ENCODE assay signal across 31 mouse cellular contexts in the genomic region with DNA sequence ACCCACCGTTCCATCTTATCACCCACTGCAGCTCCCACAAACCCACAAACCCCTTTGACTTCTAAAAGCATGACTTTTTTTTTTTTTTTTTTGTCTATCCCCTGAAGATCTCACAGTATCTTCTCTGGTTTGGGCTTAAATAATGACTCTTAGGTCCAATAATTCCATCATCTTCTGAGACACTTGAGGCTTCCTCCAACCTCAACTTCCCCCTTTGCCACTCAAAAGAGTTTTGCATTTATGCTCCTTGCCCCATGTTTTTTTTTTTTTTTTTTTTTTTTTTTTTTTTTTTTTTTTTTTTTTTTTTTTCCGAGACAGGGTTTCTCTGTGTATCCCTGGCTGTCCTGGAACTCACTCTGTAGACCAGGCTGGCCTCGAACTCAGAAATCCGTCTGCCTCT. TPM values are rescaled to one million over a fixed set of nuclear protein-coding genes. Genes with fewer than 3 reads are reported as not detected.
"Had no signal": no experiment of that assay in that cellular context is flagged by ENCODE, and none has a peak within 500 bp of the region (broad histone marks: within the 10 kb centered on the region; RNA-seq: fewer than 3 reads in every experiment).

No protein-coding gene starts in this region.

RNA-seq across cellular contexts. Expression of a gene that starts 3.1 kb away (rescaled TPM):
- total RNA-seq: gastrocnemius, adult 2 months; gastrocnemius, postnatal 25 days; layer of hippocampus, adult 2 months; layer of hippocampus, postnatal 25 days; left cerebral cortex, adult 2 months; left cerebral cortex, postnatal 36 days had no signal
- polyA plus RNA-seq: heart, embryonic 10.5 days; heart, embryonic 12.5 days; heart, embryonic 14.5 days; heart, embryonic 16.5 days; hindbrain, embryonic 10.5 days; hindbrain, embryonic 12.5 days; hindbrain, embryonic 14.5 days; hindbrain, embryonic 16.5 days; intestine, embryonic 15.5 days; kidney, embryonic 14.5 days; kidney, embryonic 16.5 days; limb, embryonic 10.5 days; limb, embryonic 12.5 days; limb, embryonic 14.5 days; liver, embryonic 12.5 days had no signal

RNA-seq across cellular contexts. Expression of a gene that starts 20.7 kb away (rescaled TPM):
- total RNA-seq: gastrocnemius, adult 2 months; gastrocnemius, postnatal 10 days; gastrocnemius, postnatal 25 days; gastrocnemius, postnatal 4 days; heart, adult 18-20 months; heart, adult 8-10 months; heart, postnatal 10 days; heart, postnatal 25 days; heart, postnatal 4 days; layer of hippocampus, adult 2 months; layer of hippocampus, postnatal 10 days; layer of hippocampus, postnatal 25 days; left cerebral cortex, adult 2 months; left cerebral cortex, postnatal 14 days; left cerebral cortex, postnatal 36 days had no signal
- polyA plus RNA-seq: heart, embryonic 10.5 days; heart, embryonic 12.5 days; heart, embryonic 14.5 days; heart, embryonic 16.5 days; hindbrain, embryonic 10.5 days; hindbrain, embryonic 12.5 days; hindbrain, embryonic 14.5 days; hindbrain, embryonic 16.5 days; inflammation-experienced regulatory T-cells, adult 6 months; intestine, embryonic 15.5 days; kidney, embryonic 14.5 days; kidney, embryonic 16.5 days; limb, embryonic 10.5 days; limb, embryonic 12.5 days; limb, embryonic 14.5 days; liver, embryonic 12.5 days had no signal

RNA-seq across cellular contexts. Expression of a gene that starts 30.7 kb away (rescaled TPM):
- total RNA-seq: gastrocnemius, adult 2 months; gastrocnemius, postnatal 10 days; gastrocnemius, postnatal 25 days; gastrocnemius, postnatal 4 days; heart, adult 18-20 months; heart, adult 8-10 months; heart, postnatal 10 days; heart, postnatal 25 days; heart, postnatal 4 days; layer of hippocampus, adult 2 months; layer of hippocampus, postnatal 10 days; layer of hippocampus, postnatal 25 days; left cerebral cortex, adult 2 months; left cerebral cortex, postnatal 14 days; left cerebral cortex, postnatal 36 days had no signal
- polyA plus RNA-seq: heart, embryonic 10.5 days; heart, embryonic 12.5 days; heart, embryonic 14.5 days; heart, embryonic 16.5 days; hindbrain, embryonic 10.5 days; hindbrain, embryonic 12.5 days; hindbrain, embryonic 14.5 days; hindbrain, embryonic 16.5 days; inflammation-experienced regulatory T-cells, adult 6 months; kidney, embryonic 14.5 days; kidney, embryonic 16.5 days; limb, embryonic 10.5 days; limb, embryonic 12.5 days; limb, embryonic 14.5 days; liver, embryonic 12.5 days had no signal

RNA-seq across cellular contexts. Expression of a gene that starts 51.3 kb away (rescaled TPM):
- total RNA-seq: gastrocnemius, adult 2 months; heart, postnatal 4 days; layer of hippocampus, postnatal 10 days; layer of hippocampus, postnatal 25 days; left cerebral cortex, adult 2 months; left cerebral cortex, postnatal 14 days had no signal
- polyA plus RNA-seq: heart, embryonic 10.5 days; heart, embryonic 12.5 days; hindbrain, embryonic 12.5 days; hindbrain, embryonic 16.5 days; inflammation-experienced regulatory T-cells, adult 6 months; intestine, embryonic 15.5 days; limb, embryonic 10.5 days; limb, embryonic 12.5 days; liver, embryonic 12.5 days had no signal
